In the genomic region with DNA sequence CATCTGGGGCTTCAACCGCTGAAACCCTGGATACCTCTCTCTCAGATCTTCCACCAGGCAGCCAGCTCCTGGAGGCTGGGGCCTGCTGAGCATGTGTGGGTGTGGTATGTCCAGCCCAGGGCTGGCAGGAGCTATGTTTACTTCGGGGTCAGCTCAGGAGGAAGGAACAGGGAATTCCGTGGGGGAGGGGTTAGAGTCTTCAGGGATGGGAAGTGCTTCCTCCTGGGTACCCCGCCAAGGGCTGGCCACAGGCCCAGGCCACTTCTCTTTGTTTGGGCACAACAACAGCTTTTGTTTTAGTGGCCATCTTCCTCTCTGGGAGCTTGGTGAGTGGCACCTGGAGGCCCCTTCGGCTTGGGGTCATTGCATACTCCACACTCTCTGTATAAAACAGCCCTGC, we compare ENCODE assay signal across 10 mouse cellular contexts. TPM values are rescaled to one million over a fixed set of nuclear protein-coding genes. Genes with fewer than 3 reads are reported as not detected.
DNase-seq lines count a peak whose midpoint lies in the region; ATAC-seq and TF ChIP-seq lines count a peak whose summit lies in the region.
"Had no signal": no experiment of that assay in that cellular context is flagged by ENCODE, and none has a peak within 500 bp of the region (broad histone marks: within the 10 kb centered on the region; RNA-seq: fewer than 3 reads in every experiment).

No protein-coding gene starts in this region.

- H3K4me2 ChIP-seq in forebrain, embryonic 11.5 days (ENCODE audit: low read depth, low read length, severe bottlenecking): no peak overlapping the region

- no peaks in the 10 kb centered on the region for H3K9me3 ChIP-seq in forebrain, embryonic 10.5 days
- H3K9me3 ChIP-seq in forebrain, embryonic 11.5 days (ENCODE audit: control insufficient read depth, low read length): no peaks in the 10 kb centered on the region

- WGBS in forebrain, embryonic 10.5 days: 24% methylated on average over 5 of the region's 5 CpGs
- 31% methylated on average over 5 of the region's 5 CpGs for WGBS in forebrain, embryonic 11.5 days
- 14% methylated on average over 5 of the region's 5 CpGs for WGBS in liver, adult 2 months

- no peak for TF ChIP-seq CTCF in liver, adult 2 months (IDR thresholded peaks at IDR 0.05; ENCODE audit: low read depth, low read length)

- intact Hi-C loops in heart, postnatal 10 days (cut with DNase I): loop anchor here (1.0 kb wide), 1 partner anchor 9 kb away; no protein-coding TSS in a partner anchor

- H3K27me3 ChIP-seq in forebrain, embryonic 10.5 days (ENCODE audit: poor library complexity, severe bottlenecking): no peaks in the 10 kb centered on the region
- no peaks in the 10 kb centered on the region for H3K27me3 ChIP-seq in forebrain, embryonic 11.5 days (ENCODE audit: control insufficient read depth, insufficient read depth, low read length)
- no peaks in the 10 kb centered on the region for H3K27me3 ChIP-seq in liver, adult 2 months (ENCODE audit: control insufficient read depth, insufficient read depth, low read length)
- H3K27me3 ChIP-seq: CH12.LX had no signal

- peak overlapping the region; percentile 65 for H3K27ac ChIP-seq in forebrain, embryonic 10.5 days
- no peak overlapping the region for H3K27ac ChIP-seq in forebrain, embryonic 11.5 days (ENCODE audit: low read depth, low read length)
- H3K27ac ChIP-seq in liver, adult 2 months (replicated peaks; ENCODE audit: insufficient read depth, low read depth, low read length): no peak overlapping the region

- peaks cover 58% of the 10 kb centered on the region for H3K4me1 ChIP-seq in forebrain, embryonic 10.5 days
- peaks cover 16% of the 10 kb centered on the region for H3K4me1 ChIP-seq in forebrain, embryonic 11.5 days (replicated peaks; ENCODE audit: control insufficient read depth, insufficient read depth, low read length)
- H3K4me1 ChIP-seq in liver, adult 2 months (ENCODE audit: control insufficient read depth, insufficient read depth, low read length): peaks cover 31% of the 10 kb centered on the region

- no peak for ATAC-seq in forebrain, embryonic 11.5 days (replicated peaks; ENCODE audit: low FRiP score)
- no peak for ATAC-seq in megakaryocyte-erythroid progenitor cell, adult 5-6 weeks (replicated peaks; ENCODE audit: low FRiP score, low TSS enrichment, poor library complexity, severe bottlenecking)

- no peak for TF ChIP-seq POLR2A in liver, adult 2 months (IDR thresholded peaks at IDR 0.05; ENCODE audit: extremely low read depth, insufficient read depth, low read length)

- no peak overlapping the region for H3K4me3 ChIP-seq in forebrain, embryonic 10.5 days
- H3K4me3 ChIP-seq in forebrain, embryonic 11.5 days (ENCODE audit: low read depth, low read length): no peak overlapping the region
- H3K4me3 ChIP-seq in liver, adult 2 months (ENCODE audit: insufficient read depth, low read depth, low read length): no peak overlapping the region
- H3K4me3 ChIP-seq: erythroblast, embryonic 14.5 days had no signal

- no peak overlapping the region for H3K9ac ChIP-seq in forebrain, embryonic 11.5 days (ENCODE audit: low read length)
- no peak overlapping the region for H3K9ac ChIP-seq in liver, adult 2 months (ENCODE audit: low read depth, low read length)

- DNase-seq in forebrain, embryonic 10.5 days (ENCODE audit: extremely low spot score, low spot score): peak; percentile 15
- DNase-seq in forebrain, embryonic 11.5 days (ENCODE audit: low spot score): no peak
- DNase-seq in cerebellum, postnatal 10 days: peak; percentile 66 to 73
- peak; percentile 86 to 87 for DNase-seq in heart, postnatal 10 days
- peak; percentile 42 for DNase-seq in liver, adult 2 months (ENCODE audit: extremely low read depth, low read depth, low spot score)
- peak; percentile 54 for DNase-seq in testis, postnatal 14 days (ENCODE audit: low spot score)
- no peak for DNase-seq in layer of hippocampus, adult 9-11 months

- peaks cover 10% of the 10 kb centered on the region; the same call in 1 of the 2 replicates for H3K36me3 ChIP-seq in forebrain, embryonic 10.5 days (replicated peaks)
- no peaks in the 10 kb centered on the region for H3K36me3 ChIP-seq in forebrain, embryonic 11.5 days (ENCODE audit: control insufficient read depth, insufficient read depth, low read length)
- H3K36me3 ChIP-seq in liver, adult 2 months (ENCODE audit: control insufficient read depth, insufficient read depth, low read length): no peaks in the 10 kb centered on the region

- H3K79me2 ChIP-seq in liver, adult 2 months (ENCODE audit: control insufficient read depth, insufficient read depth, low read length): peaks cover 40% of the 10 kb centered on the region; the same call in 1 of the 2 replicates

RNA-seq across cellular contexts. Expression of a gene that starts 8.3 kb away (rescaled TPM):
- 0.44 and 0.52 TPM in 2 replicates for polyA plus RNA-seq in forebrain, embryonic 10.5 days (2016; fragmentation: Nextera tagmentation; extraction: Ambion mirVana)
- polyA plus RNA-seq in forebrain, embryonic 11.5 days (2014; fragmentation: Nextera tagmentation; extraction: Ambion mirVana): 0.36 and 0.90 TPM in 2 replicates
- total RNA-seq in heart, postnatal 10 days (2021): not detected
- total RNA-seq in liver, adult 2 months (2014; rRNA removed): not detected in 2 replicates
- not detected in 2 replicates for polyA plus RNA-seq in liver, adult 2 months (2012; rRNA removed)
- not detected in 2 replicates for total RNA-seq in megakaryocyte-erythroid progenitor cell, adult 5-6 weeks (2014; fragmentation: Nextera tagmentation)
- 0.33 and 1.5 TPM in 2 replicates for total RNA-seq in megakaryocyte-erythroid progenitor cell, adult 5-6 weeks (2017)
- polyA plus RNA-seq: erythroblast, embryonic 14.5 days had no signal

RNA-seq across cellular contexts. Expression of a gene that starts 21.7 kb away (rescaled TPM):
- 1,773 and 1,865 TPM in 2 replicates for polyA plus RNA-seq in forebrain, embryonic 10.5 days (2016; fragmentation: Nextera tagmentation; extraction: Ambion mirVana)
- polyA plus RNA-seq in forebrain, embryonic 11.5 days (2014; fragmentation: Nextera tagmentation; extraction: Ambion mirVana): 1,095 and 1,130 TPM in 2 replicates
- total RNA-seq in heart, postnatal 10 days (2021): 10 to 100 TPM; 51.5 to 56.1 TPM
- total RNA-seq in liver, adult 2 months (2014; rRNA removed): not detected in 2 replicates
- polyA plus RNA-seq in liver, adult 2 months (2012; rRNA removed): 0.50 and 0.56 TPM in 2 replicates
- 2.1 TPM in 1 of 2 replicates, not detected in the other for total RNA-seq in megakaryocyte-erythroid progenitor cell, adult 5-6 weeks (2014; fragmentation: Nextera tagmentation)
- total RNA-seq in megakaryocyte-erythroid progenitor cell, adult 5-6 weeks (2017): 0.75 TPM in 1 of 2 replicates, not detected in the other

RNA-seq across cellular contexts. Expression of a gene that starts 21.8 kb away (rescaled TPM):
- polyA plus RNA-seq in forebrain, embryonic 10.5 days (2016; fragmentation: Nextera tagmentation; extraction: Ambion mirVana): 35.1 and 39.1 TPM in 2 replicates
- 32.7 and 35.9 TPM in 2 replicates for polyA plus RNA-seq in forebrain, embryonic 11.5 days (2014; fragmentation: Nextera tagmentation; extraction: Ambion mirVana)
- 10 to 100 TPM; 64.3 to 85.9 TPM for total RNA-seq in heart, postnatal 10 days (2021)
- 13.2 and 23.6 TPM in 2 replicates for total RNA-seq in liver, adult 2 months (2014; rRNA removed)
- polyA plus RNA-seq in liver, adult 2 months (2012; rRNA removed): 43.2 and 59.5 TPM in 2 replicates
- 172 and 204 TPM in 2 replicates for total RNA-seq in megakaryocyte-erythroid progenitor cell, adult 5-6 weeks (2014; fragmentation: Nextera tagmentation)
- total RNA-seq in megakaryocyte-erythroid progenitor cell, adult 5-6 weeks (2017): 44.4 and 60.2 TPM in 2 replicates

RNA-seq across cellular contexts. Expression of a gene that starts 26.8 kb away (rescaled TPM):
- polyA plus RNA-seq in forebrain, embryonic 10.5 days (2016; fragmentation: Nextera tagmentation; extraction: Ambion mirVana): 0.12 and 0.77 TPM in 2 replicates
- polyA plus RNA-seq in forebrain, embryonic 11.5 days (2014; fragmentation: Nextera tagmentation; extraction: Ambion mirVana): 0.47 and 0.56 TPM in 2 replicates
- under 1 TPM in 1 of 2 experiments, not detected in 1; 0.17 TPM for total RNA-seq in heart, postnatal 10 days (2021)
- total RNA-seq in liver, adult 2 months (2014; rRNA removed): 0.13 TPM in 1 of 2 replicates, not detected in the other
- not detected in 2 replicates for polyA plus RNA-seq in liver, adult 2 months (2012; rRNA removed)
- 0.94 TPM in 1 of 2 replicates, not detected in the other for total RNA-seq in megakaryocyte-erythroid progenitor cell, adult 5-6 weeks (2014; fragmentation: Nextera tagmentation)
- total RNA-seq in megakaryocyte-erythroid progenitor cell, adult 5-6 weeks (2017): not detected in 2 replicates

Comparison
In these comparisons a context has a peak if more than half of its experiments do, and no peak if none do; other contexts are left out.
1. DNase-seq: peak in forebrain, embryonic 10.5 days (single experiment), cerebellum, postnatal 10 days (2 of 2), heart, postnatal 10 days (2 of 2), liver, adult 2 months (single experiment) and testis, postnatal 14 days (single experiment); none in forebrain, embryonic 11.5 days (single experiment) and layer of hippocampus, adult 9-11 months (single experiment).
2. RNA of a gene that starts 21.7 kb away (total RNA-seq): 51.5 to 56.1 TPM in heart, postnatal 10 days; 0.75 to 2.1 TPM in megakaryocyte-erythroid progenitor cell, adult 5-6 weeks and not detected in liver, adult 2 months; every median in the first group is over 10 times any median in the second.